Mouse (Mus musculus) cerebellum, adult 18-20 months (tissue): ENCODE data around the gene Agap3.

Experiments used
- DNase-seq, 2 experiments: peaks; one replicate each; pipeline ENCODE4 v3.0.0; 2021

Gene Agap3

DNA sequence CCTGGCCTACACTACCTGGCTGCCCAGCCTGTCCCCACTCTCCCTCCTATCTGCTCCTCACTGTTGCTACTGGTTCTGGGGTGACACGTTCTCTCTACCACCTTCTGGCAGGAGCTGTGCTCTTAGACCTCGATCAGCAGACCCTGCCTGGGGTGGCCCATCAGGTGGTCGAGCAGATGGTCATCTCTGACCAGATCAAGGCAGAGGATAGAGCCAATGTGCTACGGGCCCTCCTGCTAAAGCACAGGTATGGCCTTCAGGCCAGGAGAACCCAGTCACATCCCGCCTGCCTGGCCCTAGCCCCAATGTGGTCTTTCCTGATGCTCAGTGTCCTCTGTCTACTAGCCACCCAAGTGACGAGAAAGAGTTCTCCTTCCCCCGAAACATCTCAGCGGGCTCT, 18.0 kb upstream of the Agap3 start:
- DNase-seq, result no peak

DNA sequence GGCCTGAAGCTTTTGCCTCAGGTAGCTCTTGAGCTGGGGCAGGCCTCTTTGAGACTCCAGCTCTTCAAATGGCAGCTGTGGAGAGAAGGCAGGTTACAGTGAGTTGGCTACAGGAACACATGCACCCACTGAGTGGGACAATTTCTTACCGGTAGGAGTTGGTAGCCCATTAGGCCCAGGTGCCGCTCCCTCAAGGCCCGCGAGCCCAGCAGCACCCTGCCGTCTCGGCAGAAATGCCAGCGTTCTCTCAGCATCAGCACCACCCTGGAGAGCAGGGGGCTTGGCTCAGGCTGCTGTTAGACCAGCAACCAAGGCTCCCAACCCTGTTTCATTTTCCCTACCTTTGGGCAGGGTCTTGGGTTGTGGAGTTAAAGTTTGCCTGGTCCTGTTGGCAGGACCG, 10.8 kb upstream of the Agap3 start:
- no peak for DNase-seq

DNA sequence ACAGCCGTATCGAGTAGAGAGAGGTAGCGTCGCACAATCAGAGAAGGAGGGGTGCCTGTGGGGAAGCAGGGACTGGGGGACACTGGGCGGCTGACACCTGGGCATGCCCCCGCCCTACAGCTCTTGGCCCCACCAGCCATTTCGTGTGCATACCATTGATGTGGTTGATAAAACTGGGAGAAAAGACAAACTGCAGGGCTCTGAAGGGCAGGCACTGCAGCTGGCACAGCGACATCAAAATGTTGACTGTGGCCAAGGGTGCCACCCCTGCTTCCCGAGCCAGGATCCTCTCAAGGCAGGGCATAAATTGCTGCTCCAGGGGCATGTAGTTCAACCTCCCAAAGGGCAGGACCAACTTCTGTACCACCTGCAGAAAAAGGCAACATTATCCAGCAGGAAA, 9.9 kb upstream of the Agap3 start:
- DNase-seq, result no peak

DNA sequence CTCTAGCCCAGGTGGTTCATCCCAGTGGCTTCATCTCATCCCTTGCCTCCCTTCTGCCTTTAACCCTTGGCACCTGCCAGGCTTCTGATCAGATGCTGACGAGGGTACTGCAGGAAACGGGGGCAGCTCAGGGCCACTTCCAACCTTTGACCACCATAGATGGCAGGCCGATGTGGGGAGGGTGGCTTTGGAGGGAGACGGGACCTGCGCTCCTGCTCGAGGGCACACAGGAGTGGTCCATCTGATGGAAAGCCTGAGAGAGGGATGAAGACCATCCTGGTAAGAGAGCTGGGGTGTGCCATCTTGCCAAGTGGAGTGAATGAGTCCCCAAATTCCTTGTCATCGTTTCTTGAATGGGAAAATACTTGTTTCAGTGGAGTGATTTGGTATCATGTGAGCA, 8.8 kb upstream of the Agap3 start:
- DNase-seq, result no peak

DNA sequence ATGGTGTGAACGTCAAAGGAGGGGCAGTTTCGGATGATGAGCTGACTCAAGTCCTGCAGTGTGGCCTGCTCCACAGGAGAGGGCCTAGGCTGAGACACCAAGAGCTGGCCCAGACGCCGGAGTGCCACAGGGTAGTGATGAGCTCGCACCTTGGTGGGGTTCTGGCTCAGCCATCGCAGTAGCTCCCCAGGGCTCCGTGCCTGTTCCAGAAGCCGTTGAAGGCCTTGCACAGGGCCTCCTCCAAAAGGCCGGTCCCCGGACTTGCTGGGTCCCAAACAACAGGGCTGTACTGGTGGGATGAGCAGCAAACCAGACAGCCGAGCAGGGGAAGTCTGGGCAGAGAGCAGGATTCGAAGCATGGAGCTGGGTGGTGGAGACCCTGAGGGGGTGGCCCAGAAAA, 8.1 kb upstream of the Agap3 start:
- no peak for DNase-seq

DNA sequence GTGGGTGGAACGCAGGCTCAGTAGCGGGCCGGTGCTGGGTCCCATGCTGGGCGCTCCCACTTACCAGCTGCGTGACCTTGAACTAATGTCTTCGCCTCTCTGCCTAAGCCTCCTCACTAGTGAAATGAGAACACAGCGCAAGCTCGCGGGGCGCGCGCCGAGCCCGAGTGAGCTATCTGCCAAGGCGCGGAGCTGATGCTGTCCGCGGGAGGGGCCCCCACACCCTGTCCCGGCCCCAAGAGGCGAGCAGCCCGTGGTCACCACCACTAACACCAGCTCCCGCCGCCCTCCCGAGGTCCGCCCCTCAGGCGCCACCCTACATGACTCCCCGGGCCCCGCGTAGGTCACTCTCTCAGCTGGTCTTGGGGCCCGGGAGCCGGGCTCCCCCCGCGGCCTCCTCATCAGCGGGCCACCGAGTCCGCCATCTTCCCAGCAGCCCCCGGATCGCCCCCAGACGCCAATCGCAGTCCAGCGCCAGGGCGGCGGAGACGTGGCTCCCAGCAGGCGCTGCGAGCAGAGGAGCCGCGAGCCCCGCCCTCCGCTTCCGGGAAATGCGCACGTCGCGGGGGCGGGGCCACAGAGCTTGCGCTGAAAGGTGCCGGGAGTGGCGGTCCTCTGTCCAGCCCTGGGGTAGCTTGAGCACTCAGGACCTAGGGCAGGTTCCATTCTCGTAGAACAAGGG, 7.1 kb upstream of the Agap3 start, which contains the start of gene Fastk:
Gene Fastk (minus strand): TSS at position 542 of the 682 bp plus-strand sequence.
- DNase-seq, result peak; percentile 95 to 97

DNA sequence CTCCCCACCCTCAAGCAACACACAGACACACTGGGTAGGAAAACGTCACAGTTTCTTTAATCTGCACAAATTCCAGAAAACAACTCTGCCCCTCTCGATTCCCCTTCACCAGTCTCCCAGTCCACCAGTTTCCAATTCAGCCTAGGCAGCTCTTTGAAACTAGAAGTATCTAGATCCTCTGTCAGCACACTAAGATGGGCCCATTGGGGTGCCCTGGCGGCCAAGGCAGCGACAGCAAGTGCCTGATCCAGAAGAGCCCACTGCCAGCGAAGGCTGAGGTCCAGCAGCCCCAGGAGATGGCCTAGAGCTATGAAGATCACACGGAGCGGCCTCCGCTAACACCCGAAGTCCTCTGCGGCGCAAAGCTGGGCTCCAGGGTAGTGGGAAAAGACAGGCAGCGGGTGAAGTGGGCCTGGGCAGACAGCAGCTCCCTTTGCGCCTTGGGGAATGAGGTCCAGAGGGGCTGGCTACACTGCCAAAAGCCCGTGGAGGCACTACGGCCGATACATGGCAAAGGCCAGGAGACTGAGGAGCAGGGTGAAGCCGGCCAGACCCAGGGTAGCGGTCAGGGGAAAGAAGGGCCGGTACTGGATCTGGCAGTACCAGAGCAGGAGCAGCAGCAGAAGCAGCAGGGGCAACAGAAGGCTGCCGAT, 6.4 kb upstream of the Agap3 start:
- DNase-seq, result no peak

DNA sequence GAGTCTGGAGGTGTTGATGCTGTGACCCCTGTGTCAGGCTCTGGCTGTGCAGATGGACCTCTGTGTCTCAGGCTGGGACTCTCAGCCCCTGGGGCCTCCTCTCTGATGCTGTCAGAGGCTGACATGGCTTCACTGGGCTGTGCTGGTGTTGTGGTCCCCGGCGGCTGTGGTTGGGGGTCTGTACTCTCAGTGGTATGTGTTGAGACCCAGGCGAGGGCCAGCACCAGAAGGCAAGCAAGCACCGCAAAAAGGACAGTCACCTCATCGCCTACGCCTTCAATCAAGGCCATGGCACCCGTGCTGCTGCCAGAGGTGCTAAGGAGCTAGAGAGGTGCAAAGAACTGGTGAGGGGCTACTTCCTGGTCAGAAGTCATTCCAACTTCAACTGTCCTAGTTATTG, 5.3 kb upstream of the Agap3 start:
- DNase-seq, result no peak

DNA sequence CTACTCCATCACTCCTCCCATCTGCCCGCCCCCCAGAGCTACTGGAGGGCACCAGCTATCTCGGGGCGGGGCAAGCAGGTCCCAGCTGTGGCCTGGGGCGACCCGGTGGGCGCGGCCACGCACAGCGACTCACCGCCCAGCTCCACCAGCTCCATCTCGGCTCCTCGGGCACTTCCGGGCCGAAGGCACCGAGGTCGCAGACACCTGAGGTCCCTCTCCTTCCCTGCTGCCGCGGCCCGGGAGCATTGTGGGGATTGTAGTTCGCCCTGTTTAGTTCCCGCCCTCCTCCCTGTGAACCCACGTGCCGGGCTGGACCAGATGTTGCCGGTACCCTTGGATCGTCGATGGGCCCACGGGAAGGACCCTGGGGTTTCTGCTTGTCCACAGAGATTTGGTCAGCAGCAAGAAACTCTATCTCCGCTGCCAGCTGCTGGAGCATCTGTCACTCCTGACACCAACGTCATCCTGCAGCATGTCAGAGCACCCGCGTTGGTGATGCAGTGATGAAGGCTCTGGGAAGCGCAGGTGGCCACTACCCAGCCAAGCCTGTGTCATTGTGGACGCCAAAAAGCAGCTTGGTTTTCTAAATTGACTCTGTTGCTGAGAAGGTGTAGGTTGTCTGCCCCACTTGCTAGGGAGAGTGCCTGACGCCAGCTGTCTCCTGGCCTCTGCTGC, 4.2 kb upstream of the Agap3 start, which contains the start of gene Tmub1:
Gene Tmub1 (minus strand): TSS at position 231 of the 675 bp plus-strand sequence.
- DNase-seq, result peak; percentile 83 to 89

DNA sequence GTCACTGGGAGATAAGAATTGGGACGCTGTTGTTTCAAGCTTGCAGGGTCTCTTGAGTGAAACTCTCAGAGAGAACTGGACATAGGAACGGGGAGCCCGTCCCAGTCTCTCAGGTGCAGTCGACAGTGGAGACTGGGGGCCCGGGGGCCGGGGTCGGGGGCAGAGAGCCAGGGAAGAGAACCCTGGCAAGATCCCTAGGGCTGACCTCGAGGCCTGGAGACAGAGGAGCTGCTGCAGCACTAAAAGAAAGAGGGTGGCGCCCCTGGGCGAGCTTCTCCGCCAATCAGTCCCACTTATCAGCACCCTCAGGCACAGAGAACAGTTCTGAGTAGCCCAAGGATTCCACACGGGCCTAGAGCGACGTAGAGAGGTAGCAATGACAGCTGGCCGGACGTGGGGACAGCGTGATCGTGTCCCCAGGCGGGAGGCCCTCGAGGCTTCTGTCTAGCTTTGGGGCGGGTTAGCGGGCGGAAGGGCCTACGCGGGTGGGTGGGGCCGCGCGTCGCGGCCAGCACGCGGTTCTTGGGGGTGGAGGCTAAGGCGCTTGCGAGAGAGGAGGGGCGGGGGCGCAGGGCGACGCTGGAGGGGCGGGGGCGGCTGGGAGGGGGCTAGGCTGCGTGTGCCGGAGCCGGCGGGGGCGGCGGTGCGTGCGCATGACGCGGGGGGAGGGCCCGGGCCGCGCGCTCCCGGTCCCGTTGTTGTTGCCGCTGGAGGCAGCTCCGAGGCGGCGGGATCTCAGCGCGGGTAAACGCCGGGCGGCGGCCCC, 530 bp upstream of the Agap3 start:
- peak; percentile 86 to 92 for DNase-seq

DNA sequence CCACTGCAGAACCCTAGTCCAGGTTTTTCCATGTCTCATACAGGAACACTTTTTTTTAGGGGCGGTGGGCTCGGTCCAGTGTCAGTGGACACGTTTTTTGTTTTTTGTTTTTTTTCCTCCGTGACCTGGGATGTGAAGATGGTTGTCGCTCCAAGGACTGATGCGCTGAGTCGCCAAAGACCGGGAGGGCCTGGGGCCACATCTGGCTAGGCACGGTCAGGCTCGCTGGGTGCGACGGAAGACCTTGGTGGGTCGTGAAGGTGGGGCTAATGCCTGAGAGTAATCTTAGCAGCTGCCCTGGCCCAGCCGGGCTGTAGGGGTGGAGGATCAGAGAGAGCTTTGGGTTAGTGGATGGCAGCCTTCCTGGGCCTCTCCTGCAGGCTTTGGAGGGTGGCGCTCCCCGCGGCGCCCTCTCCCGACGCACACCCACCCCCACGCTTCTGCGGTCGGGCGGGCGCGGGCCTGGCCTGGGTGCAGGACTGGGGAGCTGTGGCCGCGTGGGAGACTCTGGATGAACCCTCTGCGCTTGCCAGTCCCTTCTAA, 785 bp downstream of the Agap3 start:
- DNase-seq, result peak; percentile 44 to 63

DNA sequence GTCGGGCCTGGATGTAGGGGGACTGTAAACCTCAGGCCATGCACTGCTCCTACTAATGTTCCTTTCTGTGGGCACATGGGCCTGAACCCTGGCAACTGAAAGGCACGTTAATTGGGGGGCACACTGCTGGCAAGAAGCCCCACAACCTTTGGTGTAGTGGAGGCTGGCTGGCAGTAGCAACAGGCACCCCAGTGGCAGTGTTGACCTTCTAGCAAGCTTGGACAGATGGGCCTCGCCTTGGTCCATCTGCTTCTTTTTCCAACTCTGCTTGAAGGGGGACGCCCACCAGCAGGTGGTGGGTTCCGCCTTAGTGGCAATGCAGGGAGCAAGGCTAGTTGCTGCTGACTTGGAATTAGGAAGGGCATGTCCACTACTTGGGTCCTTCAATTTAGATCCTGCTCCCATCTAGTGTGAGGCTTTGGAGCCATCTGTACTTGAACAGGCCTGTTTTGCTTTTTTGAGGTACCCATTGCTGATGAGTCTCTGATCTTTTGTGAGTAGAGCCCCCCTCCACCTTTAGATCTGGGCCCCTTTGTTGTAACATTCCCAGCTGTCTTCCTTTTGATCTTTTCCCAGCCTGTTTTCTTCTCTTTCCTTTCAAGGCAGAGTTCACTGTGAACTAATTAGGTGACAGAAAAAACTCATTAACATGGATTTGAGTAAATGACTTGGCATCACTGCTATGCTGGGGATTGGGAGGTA, 1.5 kb downstream of the Agap3 start:
- peak; percentile 85 for DNase-seq

DNA sequence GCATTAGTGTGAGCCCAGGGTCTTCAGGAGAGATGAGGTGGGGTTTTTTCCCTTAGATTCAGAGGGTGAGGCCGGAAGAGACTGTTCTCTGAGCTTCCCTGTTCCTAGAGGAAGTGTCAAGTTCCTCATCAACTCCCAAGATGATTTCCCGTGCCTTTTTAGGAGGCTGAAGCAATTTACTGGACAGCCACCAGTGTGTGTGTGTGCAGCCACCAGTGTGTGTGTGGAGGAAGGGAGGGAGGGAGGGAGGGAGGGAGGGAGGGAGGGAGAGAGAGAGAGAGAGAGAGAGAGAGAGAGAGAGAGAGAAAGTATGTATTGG, 2.0 kb downstream of the Agap3 start:
- no peak for DNase-seq

DNA sequence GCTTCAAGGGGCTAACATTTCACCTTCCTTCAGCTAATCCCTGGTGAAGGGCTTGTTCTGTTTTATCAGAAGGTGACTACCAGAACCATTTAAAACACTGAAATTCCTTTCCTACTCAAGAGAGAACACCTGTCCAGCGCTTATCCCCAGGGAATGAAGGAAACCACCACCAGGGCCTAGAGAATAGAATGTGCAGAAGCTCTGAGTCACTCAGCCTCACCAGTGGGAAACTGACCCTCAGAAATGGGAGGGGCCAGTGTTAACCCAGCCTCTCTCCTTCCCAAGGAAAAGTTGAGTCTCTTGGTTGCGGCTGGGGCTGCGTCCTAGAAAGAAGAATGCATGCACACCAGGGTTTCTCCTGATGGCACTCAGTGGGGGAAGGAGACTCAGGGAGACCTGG, 3.1 kb downstream of the Agap3 start:
- no peak for DNase-seq

DNA sequence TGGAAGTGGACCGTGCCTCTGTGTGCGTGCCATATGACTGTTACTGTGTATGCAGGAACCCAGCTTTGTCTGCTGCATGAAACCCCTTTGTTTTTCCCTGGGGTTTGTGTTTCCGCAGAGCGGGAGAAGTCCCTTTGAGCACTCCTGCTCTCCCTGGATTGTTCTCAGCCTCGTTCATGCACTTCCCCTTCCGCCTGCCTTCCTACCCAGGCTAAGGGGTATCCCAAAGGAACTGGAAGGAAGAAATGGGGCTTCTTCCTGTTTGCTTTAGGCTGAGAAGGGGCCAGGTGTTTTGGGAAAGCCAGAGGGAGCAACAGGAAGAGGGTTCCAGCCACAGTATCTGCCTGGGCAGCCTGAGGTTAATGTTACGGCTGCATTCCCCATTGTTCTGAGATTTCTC, 3.6 kb downstream of the Agap3 start:
- no peak for DNase-seq

DNA sequence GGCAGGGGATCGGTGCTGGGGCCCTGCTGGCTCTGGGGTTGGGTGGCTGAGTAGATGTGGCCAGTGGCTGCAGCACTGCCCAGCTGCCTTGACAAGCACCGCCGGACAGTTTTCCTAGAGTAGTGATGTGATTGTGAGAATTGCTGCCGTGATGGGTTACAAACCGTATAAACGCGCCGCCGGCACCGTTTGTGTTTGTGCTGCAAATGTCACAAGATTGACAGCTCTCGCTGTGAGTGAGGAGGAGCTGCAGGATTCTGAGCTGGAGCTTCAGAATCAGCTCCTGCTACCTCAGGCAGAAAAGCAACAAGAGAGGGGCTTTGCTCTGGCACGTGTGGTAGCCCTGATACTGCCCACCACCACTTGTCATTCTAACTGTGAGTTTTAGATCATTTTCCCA, 14.8 kb downstream of the Agap3 start:
- no peak for DNase-seq

DNA sequence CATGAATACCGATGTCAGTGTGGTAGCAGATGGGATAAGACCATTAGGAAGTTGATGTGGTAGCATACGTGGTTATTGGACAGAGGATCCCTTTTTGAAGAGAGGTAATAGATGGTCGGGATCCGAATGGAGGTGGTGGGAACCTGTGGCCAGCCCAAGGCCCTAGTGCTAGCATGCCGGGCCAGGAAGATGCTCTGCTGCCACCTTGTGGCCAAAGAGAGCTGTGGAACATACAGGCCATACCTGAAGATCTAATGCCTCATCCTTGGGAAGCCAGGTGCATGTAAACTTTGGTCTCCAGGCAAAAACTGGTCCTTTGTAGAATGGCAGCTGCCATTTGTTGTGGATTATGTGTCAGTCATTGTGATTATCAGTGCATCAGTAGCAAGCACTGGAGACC, 18.6 kb downstream of the Agap3 start:
- DNase-seq, result peak; percentile 88 to 91

DNA sequence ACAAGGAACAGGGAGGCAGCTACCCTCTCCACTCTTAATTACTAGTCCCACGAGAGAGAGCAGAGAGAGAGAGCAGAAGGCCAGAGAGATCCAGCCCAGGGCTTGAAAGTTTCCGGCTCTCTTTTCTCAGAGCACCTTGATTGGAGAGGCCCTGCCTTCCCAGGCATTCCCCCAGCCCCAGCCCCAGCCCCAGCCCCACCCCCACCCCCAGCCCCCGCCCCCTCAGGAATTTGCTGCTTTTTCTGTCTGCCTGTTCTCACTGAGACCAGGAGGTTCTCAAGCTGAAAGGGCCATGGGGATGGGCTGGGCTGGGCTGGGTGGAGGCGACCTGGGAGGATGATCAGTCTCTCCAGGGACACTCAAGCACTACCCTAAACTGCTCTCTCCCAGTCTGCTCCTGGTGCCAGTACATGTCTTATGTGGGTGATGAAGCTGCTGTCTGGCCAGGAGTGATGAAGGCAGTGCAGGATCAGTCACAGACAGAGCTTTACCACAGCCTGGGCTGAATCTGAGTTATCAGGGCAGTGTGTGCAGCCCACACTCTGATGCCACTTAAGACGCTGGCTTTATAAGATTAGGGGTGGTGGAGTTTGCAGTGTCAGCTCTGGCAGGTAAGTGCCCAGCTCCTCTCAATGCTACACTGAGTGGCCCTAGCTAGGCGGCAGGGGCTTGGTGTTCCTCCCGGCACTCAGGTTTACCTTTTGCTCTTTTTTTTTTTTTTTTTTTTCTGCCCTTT, 21.1 kb downstream of the Agap3 start:
- no peak for DNase-seq

DNA sequence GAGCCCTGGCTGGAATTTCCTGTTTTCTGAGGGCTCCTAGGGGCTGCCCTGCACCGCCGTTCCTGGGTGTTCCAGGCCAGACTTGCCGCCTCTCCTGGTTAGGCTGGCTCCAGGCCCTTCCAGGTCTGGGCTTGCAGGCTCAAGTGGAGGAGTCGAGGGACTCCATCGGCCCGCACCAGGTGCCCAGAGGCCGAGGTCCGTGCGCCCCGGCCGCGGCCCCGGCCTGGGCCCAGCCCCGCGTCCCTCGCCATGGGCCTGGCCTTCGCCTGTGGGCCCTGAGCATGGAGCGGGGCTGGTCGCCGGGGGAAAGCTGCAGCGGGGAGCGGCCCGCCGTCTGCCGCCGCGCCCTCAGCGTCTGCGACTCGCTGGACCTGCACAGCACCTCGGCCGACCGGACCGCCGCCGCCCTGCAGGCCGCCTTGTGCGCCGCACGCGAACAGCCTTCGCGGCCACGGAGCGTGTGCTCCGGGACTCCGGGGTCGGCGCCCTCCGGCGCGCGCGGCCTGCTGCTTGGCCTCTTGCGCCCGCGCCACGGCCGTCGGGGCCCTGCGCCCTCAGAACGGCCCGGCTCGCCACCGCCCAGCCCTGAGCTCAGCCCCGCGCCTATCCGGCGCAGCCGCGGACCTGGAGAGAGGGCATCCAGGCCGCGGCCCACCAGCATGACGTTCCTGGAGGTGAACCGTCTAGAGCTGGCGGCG, 22.2 kb downstream of the Agap3 start:
- DNase-seq, result peak in 1 of 2 experiments; percentile 49

DNA sequence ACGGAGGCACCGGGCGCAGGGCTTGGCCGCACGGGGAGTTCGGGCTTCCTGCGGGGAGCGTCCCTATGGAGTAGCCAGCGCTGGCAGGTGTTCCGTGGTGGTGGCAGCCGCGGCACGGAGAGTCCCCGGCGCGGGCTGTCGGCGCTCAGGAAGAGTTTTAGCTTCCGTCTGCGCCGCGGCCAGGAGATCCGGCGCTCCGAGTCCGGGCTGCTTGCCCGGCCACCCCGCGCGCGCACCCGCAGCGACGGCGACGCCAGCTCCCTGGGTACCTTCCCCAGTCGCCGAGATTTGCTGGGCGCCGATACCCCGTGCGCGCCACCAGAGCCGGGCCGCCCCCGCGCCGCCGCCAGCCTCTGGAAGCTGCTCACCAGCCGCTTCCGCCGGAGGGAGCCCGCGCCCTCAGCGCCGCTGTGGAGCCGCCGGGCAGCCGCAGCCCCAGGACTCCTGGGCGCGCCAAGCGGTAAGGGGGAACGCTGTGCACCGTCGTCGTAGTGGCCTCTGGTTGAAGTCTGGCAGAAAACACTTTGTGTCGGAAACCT, 22.8 kb downstream of the Agap3 start:
- peak in 1 of 2 experiments; percentile 65 for DNase-seq
